Mouse (Mus musculus): ENCODE data around the gene Tsc1. TPM values are rescaled to one million over a fixed set of nuclear protein-coding genes. Genes with fewer than 3 reads are reported as not detected.

Tsc1 gene
- polyA plus RNA-seq, 1 experiment from 2014 or later: 16.7 TPM

GRCm38 (mm10) chr2:28603542-28603941, 37.5 kb upstream of the Tsc1 start:
- Histone ChIP-seq H3K4me3 (no peak overlapping the region), H3K4me1 (replicated peaks) (peaks cover 38% of the 10 kb centered on the region), H3K4me2 (no peak overlapping the region), H3K36me3 (no peaks in the 10 kb centered on the region), H3K9me3 (replicated peaks) (no peaks in the 10 kb centered on the region), H3K27me3 (replicated peaks) (no peaks in the 10 kb centered on the region), H3K27ac (ENCODE audit: poor library complexity, severe bottlenecking) (no peak overlapping the region), H3K9ac (no peak overlapping the region)
- 85% methylated on average over 5 of the region's 5 CpGs for WGBS
- ATAC-seq (ENCODE audit: insufficient number of reproducible peaks, low FRiP score): no peak

- 71% methylated on average over 14 of the region's 14 CpGs for WGBS
- H3K9ac ChIP-seq: no peak overlapping the region
- H3K4me2 ChIP-seq: no peak overlapping the region
- H3K4me3 ChIP-seq: no peak overlapping the region
- H3K36me3 ChIP-seq: no peaks in the 10 kb centered on the region
- no peaks in the 10 kb centered on the region for H3K9me3 ChIP-seq (replicated peaks)
- ATAC-seq (ENCODE audit: insufficient number of reproducible peaks, low FRiP score): no peak
- H3K27me3 ChIP-seq (replicated peaks): no peaks in the 10 kb centered on the region
- H3K4me1 ChIP-seq (replicated peaks): peaks cover 22% of the 10 kb centered on the region
- no peak overlapping the region for H3K27ac ChIP-seq (ENCODE audit: poor library complexity, severe bottlenecking)
These were observed 35.1 kb upstream of the Tsc1 start for GRCm38 (mm10) chr2:28605789-28606541.

- peaks cover 18% of the 10 kb centered on the region for H3K4me1 ChIP-seq (replicated peaks)
- ATAC-seq (ENCODE audit: insufficient number of reproducible peaks, low FRiP score): 0 out of 2 replicates have a peak, but pooled peaks have one; percentile 1
- no peak overlapping the region for H3K27ac ChIP-seq (ENCODE audit: poor library complexity, severe bottlenecking)
- H3K9ac ChIP-seq: no peak overlapping the region
- H3K4me2 ChIP-seq: no peak overlapping the region
- H3K9me3 ChIP-seq (replicated peaks): no peaks in the 10 kb centered on the region
- WGBS: 60% methylated on average over 8 of the region's 8 CpGs
- H3K4me3 ChIP-seq: no peak overlapping the region
- no peaks in the 10 kb centered on the region for H3K27me3 ChIP-seq (replicated peaks)
- no peaks in the 10 kb centered on the region for H3K36me3 ChIP-seq
These were observed 34.3 kb upstream of the Tsc1 start for GRCm38 (mm10) chr2:28606601-28607340.

- H3K4me2 ChIP-seq: no peak overlapping the region
- H3K9me3 ChIP-seq (replicated peaks): no peaks in the 10 kb centered on the region
- ATAC-seq (ENCODE audit: insufficient number of reproducible peaks, low FRiP score): peak; percentile 58
- WGBS: 47% methylated on average over 10 of the region's 10 CpGs
- no peak overlapping the region for H3K27ac ChIP-seq (ENCODE audit: poor library complexity, severe bottlenecking)
- no peaks in the 10 kb centered on the region for H3K36me3 ChIP-seq
- no peaks in the 10 kb centered on the region for H3K27me3 ChIP-seq (replicated peaks)
- H3K4me1 ChIP-seq (replicated peaks): peaks cover 10% of the 10 kb centered on the region
- no peak overlapping the region for H3K4me3 ChIP-seq
- no peak overlapping the region for H3K9ac ChIP-seq
These were observed 33.5 kb upstream of the Tsc1 start for GRCm38 (mm10) chr2:28607341-28608165.

GRCm38 (mm10) chr2:28609851-28610250, 31.2 kb upstream of the Tsc1 start:
- Histone ChIP-seq H3K9ac (no peak overlapping the region), H3K27ac (ENCODE audit: poor library complexity, severe bottlenecking) (no peak overlapping the region), H3K36me3 (no peaks in the 10 kb centered on the region), H3K4me3 (no peak overlapping the region), H3K4me2 (no peak overlapping the region), H3K9me3 (replicated peaks) (no peaks in the 10 kb centered on the region), H3K4me1 (replicated peaks) (peaks cover 8% of the 10 kb centered on the region), H3K27me3 (replicated peaks) (peaks cover 7% of the 10 kb centered on the region; the same call in 1 of the 2 replicates)
- WGBS: 76% methylated on average over 10 of the region's 10 CpGs
- ATAC-seq (ENCODE audit: insufficient number of reproducible peaks, low FRiP score): no peak

GRCm38 (mm10) chr2:28610716-28611406, 30.2 kb upstream of the Tsc1 start:
- Histone ChIP-seq H3K9me3 (replicated peaks) (no peaks in the 10 kb centered on the region), H3K4me3 (no peak overlapping the region), H3K27ac (ENCODE audit: poor library complexity, severe bottlenecking) (no peak overlapping the region), H3K27me3 (replicated peaks) (peaks cover 14% of the 10 kb centered on the region; the same call in 1 of the 2 replicates), H3K4me2 (no peak overlapping the region), H3K9ac (no peak overlapping the region), H3K36me3 (no peaks in the 10 kb centered on the region), H3K4me1 (replicated peaks) (peaks cover 8% of the 10 kb centered on the region)
- WGBS: 81% methylated on average over 12 of the region's 12 CpGs
- no peak for ATAC-seq (ENCODE audit: insufficient number of reproducible peaks, low FRiP score)

GRCm38 (mm10) chr2:28611407-28611787, 29.6 kb upstream of the Tsc1 start:
- 86% methylated on average over 17 of the region's 17 CpGs for WGBS
- Histone ChIP-seq H3K36me3 (no peaks in the 10 kb centered on the region), H3K4me2 (no peak overlapping the region), H3K27me3 (replicated peaks) (peaks cover 14% of the 10 kb centered on the region; the same call in 1 of the 2 replicates), H3K4me3 (no peak overlapping the region), H3K27ac (ENCODE audit: poor library complexity, severe bottlenecking) (no peak overlapping the region), H3K4me1 (replicated peaks) (peaks cover 10% of the 10 kb centered on the region), H3K9ac (no peak overlapping the region), H3K9me3 (replicated peaks) (no peaks in the 10 kb centered on the region)
- no peak for ATAC-seq (ENCODE audit: insufficient number of reproducible peaks, low FRiP score)

- Histone ChIP-seq H3K4me3 (no peak overlapping the region), H3K27ac (ENCODE audit: poor library complexity, severe bottlenecking) (no peak overlapping the region), H3K4me2 (no peak overlapping the region), H3K9ac (no peak overlapping the region), H3K36me3 (no peaks in the 10 kb centered on the region), H3K4me1 (replicated peaks) (peaks cover 16% of the 10 kb centered on the region), H3K27me3 (replicated peaks) (peaks cover 14% of the 10 kb centered on the region; the same call in 1 of the 2 replicates), H3K9me3 (replicated peaks) (no peaks in the 10 kb centered on the region)
- ATAC-seq (ENCODE audit: insufficient number of reproducible peaks, low FRiP score): peak; percentile 33; the same call in 1 of the 2 replicates
- 67% methylated on average over 10 of the region's 10 CpGs for WGBS
These were observed 28.5 kb upstream of the Tsc1 start for GRCm38 (mm10) chr2:28612436-28613063.

GRCm38 (mm10) chr2:28613599-28613998, 27.4 kb upstream of the Tsc1 start:
- 88% methylated on average over 10 of the region's 10 CpGs for WGBS
- Histone ChIP-seq H3K4me1 (replicated peaks) (peaks cover 20% of the 10 kb centered on the region), H3K27me3 (replicated peaks) (peaks cover 14% of the 10 kb centered on the region; the same call in 1 of the 2 replicates), H3K9ac (no peak overlapping the region), H3K9me3 (replicated peaks) (no peaks in the 10 kb centered on the region), H3K27ac (ENCODE audit: poor library complexity, severe bottlenecking) (no peak overlapping the region), H3K4me2 (no peak overlapping the region), H3K36me3 (no peaks in the 10 kb centered on the region), H3K4me3 (no peak overlapping the region)
- ATAC-seq (ENCODE audit: insufficient number of reproducible peaks, low FRiP score): no peak

- Histone ChIP-seq H3K27me3 (replicated peaks) (peaks cover 28% of the 10 kb centered on the region), H3K9ac (no peak overlapping the region), H3K4me2 (peak overlapping the region; percentile 43), H3K9me3 (replicated peaks) (no peaks in the 10 kb centered on the region), H3K27ac (ENCODE audit: poor library complexity, severe bottlenecking) (no peak overlapping the region), H3K4me1 (replicated peaks) (peaks cover 20% of the 10 kb centered on the region), H3K4me3 (no peak overlapping the region), H3K36me3 (no peaks in the 10 kb centered on the region)
- 35% methylated on average over 5 of the region's 5 CpGs for WGBS
- ATAC-seq (ENCODE audit: insufficient number of reproducible peaks, low FRiP score): no peak
These were observed 24.7 kb upstream of the Tsc1 start for GRCm38 (mm10) chr2:28616358-28616757.

All from heart, embryonic 12.5 days (tissue).